Mouse (Mus musculus) v-Abl transformed pro-B cells (cell line): ENCODE measurements around the gene Rfpl4b.

Source experiments
- in situ Hi-C, 2 experiments: fragments of 400-800 bp; cut with MboI; formaldehyde crosslinking; loops; one replicate each; pipeline ENCODE4 v1.15.1; 2025; ENCODE audit not compliant: unreplicated experiment in 2 of 2

The Rfpl4b gene

DNA sequence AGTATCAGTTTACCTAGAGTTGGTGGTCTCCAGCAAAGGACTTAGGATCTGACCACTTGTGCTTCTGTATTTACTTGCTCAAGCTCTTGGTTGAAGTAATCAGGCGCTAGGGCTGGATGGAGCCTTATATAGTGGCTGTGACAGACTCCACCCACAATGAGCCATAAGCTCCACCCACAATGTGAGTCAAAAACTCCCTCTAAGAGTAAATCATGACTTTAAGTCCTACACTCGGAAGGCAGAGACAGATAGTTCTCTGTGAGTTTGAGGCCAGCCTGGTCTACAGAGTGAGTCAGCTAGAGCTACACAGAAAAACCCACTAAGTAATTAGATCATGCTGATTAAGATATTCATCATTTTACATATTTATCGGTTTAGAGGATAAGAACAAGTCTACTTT, at the start of gene Rfpl4b:
Gene Rfpl4b (minus strand): TSS at position 101 of the 400 bp plus-strand sequence.
- in situ Hi-C loops = loop anchor here in 1 of 2 experiments (10.0 kb wide), 1 partner anchor 1747 kb away; no protein-coding TSS in a partner anchor

- in situ Hi-C loops = loop anchor here in 1 of 2 experiments (10.0 kb wide), 1 partner anchor 1840 kb away; no protein-coding TSS in a partner anchor
Observed at GRCm38 (mm10) chr10:38855186-38855585, 33.6 kb upstream of the Rfpl4b start.

DNA sequence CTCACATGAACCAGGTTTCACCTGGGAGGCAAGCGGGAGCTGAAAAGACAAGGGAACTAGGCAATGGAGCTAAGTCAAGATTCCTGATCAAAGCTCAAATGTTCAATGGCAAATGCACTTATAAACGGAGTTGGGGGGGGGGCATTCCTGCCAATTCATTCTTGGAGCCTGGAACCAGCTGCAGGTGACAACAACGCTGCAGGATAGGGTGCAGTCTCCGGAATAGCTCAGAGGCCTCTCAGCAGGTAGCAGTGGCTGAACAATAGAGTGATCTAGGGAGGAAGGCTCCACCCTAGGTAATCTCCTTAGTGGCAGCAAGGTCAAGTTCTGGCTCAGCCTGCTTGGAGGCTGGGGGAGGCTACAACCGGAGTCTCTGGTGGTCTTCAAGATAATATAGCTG, 28.4 kb upstream of the Rfpl4b start:
- in situ Hi-C loops = loop anchor here in 1 of 2 experiments (5.0 to 10.0 kb wide), 2 partner anchors 1778 to 1835 kb away; no protein-coding TSS in a partner anchor

GRCm38 (mm10) chr10:38848884-38849499, 27.4 kb upstream of the Rfpl4b start:
- in situ Hi-C loops = loop anchor here in 1 of 2 experiments (10.0 kb wide), 1 partner anchor 1834 kb away; no protein-coding TSS in a partner anchor

DNA sequence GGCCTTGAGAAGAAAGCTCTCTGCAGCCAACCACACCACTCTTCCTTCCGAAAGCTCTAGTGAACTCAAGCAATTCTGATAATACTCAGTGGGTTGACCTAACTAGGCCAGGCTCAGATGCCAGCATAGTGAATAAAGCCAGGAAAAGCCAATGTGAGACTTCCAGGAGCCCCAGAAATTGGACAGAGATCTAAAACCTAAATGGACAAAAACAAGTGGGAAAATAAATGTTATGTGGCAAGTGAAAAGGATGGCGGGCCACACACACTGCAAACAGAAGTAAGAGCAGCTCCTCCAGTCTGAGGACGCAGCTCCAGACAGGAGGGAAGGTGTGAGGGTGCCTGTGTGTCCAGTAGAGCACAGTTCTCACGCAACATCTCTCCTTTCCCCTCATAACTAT, 26.7 kb upstream of the Rfpl4b start:
- in situ Hi-C loops = loop anchor here in 1 of 2 experiments (10.0 kb wide), 1 partner anchor 1833 kb away; no protein-coding TSS in a partner anchor

GRCm38 (mm10) chr10:38823741-38824140, 2.2 kb upstream of the Rfpl4b start:
- in situ Hi-C loops = loop anchor here in 1 of 2 experiments (10.0 kb wide), 1 partner anchor 1749 kb away; no protein-coding TSS in a partner anchor

- in situ Hi-C loops = no loop called here
Observed at GRCm38 (mm10) chr10:38806056-38806455, 15.5 kb downstream of the Rfpl4b start.

DNA sequence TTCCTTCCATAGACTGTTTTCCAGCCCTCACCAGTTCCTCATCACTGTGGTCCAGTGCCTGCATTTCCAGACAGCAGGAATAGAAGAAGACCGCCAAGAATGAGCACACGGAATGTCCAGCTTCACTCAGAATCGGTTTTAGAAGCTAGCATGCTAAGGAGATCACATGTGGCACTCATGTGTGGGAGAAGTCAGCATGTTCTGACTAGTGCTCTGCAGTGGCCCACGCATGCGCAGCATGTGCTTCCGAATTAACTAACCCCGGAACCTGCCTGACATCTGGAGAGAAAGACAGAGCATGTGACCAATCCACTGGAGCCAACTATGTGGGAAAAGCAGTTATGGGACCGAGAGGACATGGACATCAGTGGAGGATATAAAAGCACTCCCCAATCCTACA, 17.5 kb downstream of the Rfpl4b start:
- in situ Hi-C loops = no loop called here

GRCm38 (mm10) chr10:38803304-38803703, 18.3 kb downstream of the Rfpl4b start:
- in situ Hi-C loops = no loop called here

- in situ Hi-C loops = no loop called here
Observed at GRCm38 (mm10) chr10:38788612-38789011, 33.0 kb downstream of the Rfpl4b start.
